Mouse (Mus musculus) ovary, postnatal 36 days (tissue): Measurements from ENCODE around the gene Il15ra.

Source experiments
- DNase-seq: peaks from one replicate; pipeline ENCODE4 v3.0.0; 2022; ENCODE audit warnings: low spot score, mixed read lengths

Gene Il15ra

DNA sequence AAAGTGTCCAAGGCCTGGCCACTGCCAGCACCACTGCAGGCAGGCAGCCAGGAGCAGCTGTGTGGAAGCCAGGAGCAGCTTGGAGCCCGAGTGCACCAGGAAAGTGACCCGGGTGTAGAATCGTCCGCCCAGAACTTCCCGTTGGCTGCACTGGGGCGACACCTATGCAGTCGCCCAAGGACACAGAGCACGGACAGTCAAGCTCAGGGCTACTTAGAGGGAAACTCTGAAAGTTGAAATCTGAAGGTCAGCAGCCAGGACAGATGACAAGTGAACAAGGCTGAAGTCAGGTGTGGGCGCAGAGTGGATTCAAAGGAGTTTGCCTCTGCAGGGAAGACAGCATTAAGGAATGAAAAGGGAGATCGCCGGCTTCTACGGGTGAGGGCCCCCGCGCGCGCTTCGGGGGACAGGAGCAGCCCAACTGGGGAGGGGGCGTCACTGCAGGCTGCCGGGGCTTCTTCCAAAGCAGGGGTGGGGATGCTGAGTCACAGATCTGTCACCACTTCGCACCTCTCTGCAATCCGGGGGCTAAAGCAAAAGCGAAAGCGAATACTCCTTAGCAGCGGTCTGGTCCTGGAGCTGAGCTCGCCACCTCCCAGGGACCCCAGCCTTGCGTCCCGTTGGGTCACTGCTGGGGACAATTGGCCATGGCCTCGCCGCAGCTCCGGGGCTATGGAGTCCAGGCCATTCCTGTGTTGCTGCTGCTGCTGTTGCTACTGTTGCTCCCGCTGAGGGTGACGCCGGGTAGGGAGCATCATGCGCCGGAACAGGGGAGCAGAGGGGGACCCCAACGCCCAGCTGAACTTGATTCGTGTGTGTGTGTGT is at the start of gene Il15ra:
TSS of gene Il15ra (plus strand) at position 90 of the 825 bp plus-strand sequence.
- peak; percentile 77 for DNase-seq

DNA sequence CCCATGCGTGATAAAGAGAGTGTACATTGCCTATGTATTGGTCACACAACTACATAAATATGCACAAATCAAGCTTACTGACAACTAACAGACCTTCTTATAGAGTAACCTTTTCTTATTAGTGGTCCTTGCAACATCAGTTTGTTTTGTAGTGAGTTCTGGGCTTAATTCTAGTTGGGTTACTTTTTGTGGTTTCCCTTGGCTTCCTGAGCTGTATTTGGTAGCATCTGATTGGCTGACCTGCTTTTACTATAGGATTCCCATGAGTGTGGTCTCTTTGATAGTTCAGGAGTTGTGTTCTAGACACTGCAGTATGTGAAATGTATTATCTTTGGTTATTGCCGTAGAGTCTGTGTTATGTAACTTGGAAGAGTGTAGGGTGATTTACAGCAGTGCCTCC is 47.5 kb upstream of the Il15ra start:
- no peak for DNase-seq

GRCm38 (mm10) chr2:11659263-11659662 is 45.8 kb upstream of the Il15ra start:
- DNase-seq = no peak

GRCm38 (mm10) chr2:11662143-11662906 is 42.8 kb upstream of the Il15ra start:
- no peak for DNase-seq

GRCm38 (mm10) chr2:11662907-11663230 is 42.2 kb upstream of the Il15ra start:
- no peak for DNase-seq

- DNase-seq = peak; percentile 80
Measured at GRCm38 (mm10) chr2:11663961-11664360, 41.1 kb upstream of the Il15ra start.

DNA sequence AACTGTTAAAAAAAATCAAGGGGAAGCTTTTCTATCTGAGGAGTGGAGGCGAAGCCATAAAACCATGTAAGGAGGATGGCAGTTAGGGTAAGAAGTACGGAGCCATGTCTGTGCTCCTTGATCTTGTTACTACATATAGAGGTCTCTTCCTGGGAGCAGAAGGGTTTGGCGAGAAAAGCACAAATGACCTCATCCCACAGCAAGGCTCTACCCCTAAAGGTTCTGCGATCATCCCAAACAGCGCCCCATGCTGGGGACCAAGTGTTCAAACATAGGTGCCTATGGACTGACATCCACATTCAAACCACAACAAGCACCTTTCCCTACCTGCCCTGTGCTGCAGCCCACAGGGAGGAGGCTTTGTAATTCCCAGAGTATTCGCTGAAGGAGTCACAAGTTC is 40.7 kb upstream of the Il15ra start:
- DNase-seq = peak; percentile 45

- DNase-seq = no peak
Measured at GRCm38 (mm10) chr2:11664806-11665205, 40.3 kb upstream of the Il15ra start.

GRCm38 (mm10) chr2:11665326-11665725 is 39.8 kb upstream of the Il15ra start:
- no peak for DNase-seq

GRCm38 (mm10) chr2:11672144-11672543 is 32.9 kb upstream of the Il15ra start:
- no peak for DNase-seq

DNA sequence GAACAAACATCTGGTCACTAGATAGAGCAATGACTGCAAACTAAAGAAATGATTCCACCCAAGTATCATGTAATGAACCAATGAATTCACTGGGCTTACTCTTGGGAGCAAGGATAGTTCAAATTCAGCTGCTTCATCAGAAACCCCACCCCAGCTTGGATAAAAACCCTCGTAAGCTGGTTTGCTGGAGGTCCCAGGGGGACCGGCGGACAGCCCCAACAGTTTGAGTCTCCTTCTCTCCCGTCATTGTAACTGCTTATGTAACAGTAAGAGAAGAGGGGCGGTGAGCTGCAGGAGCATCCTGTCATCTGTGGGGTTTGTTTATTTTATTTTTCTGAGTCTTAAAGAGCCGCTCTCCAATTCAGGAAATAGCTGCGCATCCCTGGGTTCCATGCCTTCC is 25.5 kb upstream of the Il15ra start:
- DNase-seq = no peak

- no peak for DNase-seq
Measured at GRCm38 (mm10) chr2:11682712-11683111, 22.4 kb upstream of the Il15ra start.

GRCm38 (mm10) chr2:11686512-11686911 is 18.6 kb upstream of the Il15ra start:
- no peak for DNase-seq

GRCm38 (mm10) chr2:11687436-11687835 is 17.7 kb upstream of the Il15ra start:
- no peak for DNase-seq

DNA sequence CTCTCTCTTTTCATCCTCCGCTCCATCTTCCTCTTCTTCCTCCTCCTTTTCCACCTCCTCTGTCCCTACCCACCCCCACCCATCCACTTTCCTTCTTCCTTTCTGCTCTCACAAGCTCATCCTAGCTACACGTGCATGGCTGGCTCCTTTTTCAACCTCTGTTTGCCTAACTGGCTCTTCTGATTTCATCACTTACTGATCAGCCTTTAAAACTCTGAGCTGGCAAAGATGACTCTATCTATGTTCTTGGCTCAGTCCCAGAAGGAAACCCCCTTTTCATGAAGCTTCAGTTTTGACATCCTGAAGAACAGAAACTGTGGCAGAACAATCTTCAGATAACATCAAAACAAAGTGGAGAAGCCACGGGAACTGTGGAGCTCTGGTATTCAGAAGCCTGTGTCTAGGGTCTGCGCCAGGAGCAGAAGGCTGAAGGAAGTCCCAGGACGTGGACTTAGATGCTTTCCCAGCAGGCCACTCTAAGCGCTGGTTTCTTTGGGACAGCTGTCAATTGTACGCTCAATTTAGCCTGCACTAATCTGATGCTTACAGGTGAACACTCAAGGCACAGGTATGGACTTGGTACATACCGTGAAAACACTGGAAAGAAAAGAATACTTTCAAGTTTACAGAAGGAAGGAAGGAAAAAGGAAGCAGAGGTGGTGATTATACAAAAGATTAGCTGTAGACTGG is 14.7 kb upstream of the Il15ra start:
- DNase-seq = no peak

GRCm38 (mm10) chr2:11693352-11693751 is 11.7 kb upstream of the Il15ra start:
- no peak for DNase-seq

DNA sequence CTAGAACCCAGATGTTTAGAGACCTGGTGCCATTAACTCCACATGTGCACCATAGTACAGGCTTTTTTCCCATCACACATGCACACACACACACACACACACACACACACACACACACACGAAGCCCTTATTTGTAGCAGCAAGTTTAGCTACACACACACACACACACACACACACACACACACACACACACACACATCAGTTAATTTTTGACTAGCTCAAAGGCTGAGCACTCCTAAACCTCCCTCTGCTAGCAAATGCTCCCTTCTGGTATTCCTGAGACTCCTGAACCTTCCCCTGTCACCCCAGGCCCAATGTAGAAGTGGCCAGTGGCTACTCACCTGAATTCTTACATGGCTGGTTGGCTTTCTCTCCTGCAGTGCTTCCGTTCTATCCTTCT is 11.0 kb upstream of the Il15ra start:
- no peak for DNase-seq

DNA sequence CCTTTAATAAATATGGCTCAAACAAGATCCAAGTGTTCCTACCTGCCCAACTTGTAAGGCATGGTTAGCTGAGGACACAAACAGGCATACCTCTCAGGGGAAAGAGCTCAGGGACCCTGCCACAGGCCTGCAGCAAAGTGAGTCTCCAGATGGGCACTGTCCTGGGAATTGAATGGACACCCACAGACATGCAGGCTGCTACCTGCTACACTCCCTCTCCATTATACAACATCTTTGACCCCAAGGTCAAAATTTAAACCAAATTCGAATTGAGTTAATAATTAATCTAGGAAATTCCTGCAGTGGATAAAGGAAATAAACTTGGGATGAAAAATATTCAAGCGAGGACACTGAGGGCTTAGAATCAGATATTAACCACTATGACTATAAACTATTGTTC is 9.2 kb upstream of the Il15ra start:
- DNase-seq = no peak

DNA sequence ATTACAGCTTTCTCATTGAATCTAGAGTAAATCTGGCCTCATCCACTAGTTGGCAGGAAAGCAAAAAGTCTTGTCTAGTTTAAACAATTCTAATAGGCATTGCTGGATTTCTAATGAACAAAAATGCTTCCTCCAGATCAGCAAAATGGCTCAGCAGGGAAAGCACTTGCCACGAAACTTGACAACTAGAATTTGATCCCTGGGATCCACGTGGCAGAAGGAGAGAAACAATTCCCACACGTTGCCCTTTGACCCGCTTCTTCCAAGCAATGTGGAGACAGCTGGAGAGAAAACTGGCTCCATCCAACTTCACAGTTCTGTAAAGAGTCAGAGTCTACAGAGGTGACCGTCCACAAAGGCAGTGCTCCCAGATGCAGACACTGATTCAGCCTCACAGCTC is 6.1 kb upstream of the Il15ra start:
- no peak for DNase-seq

- no peak for DNase-seq
Measured at GRCm38 (mm10) chr2:11699905-11700304, 5.2 kb upstream of the Il15ra start.

- no peak for DNase-seq
Measured at GRCm38 (mm10) chr2:11706030-11706745, 1.1 kb downstream of the Il15ra start.

- DNase-seq = no peak
Measured at GRCm38 (mm10) chr2:11706746-11707065, 1.6 kb downstream of the Il15ra start.
